Mouse (Mus musculus): ENCODE data around the gene Nkx2-5. TPM values are rescaled to one million over a fixed set of nuclear protein-coding genes. Genes with fewer than 3 reads are reported as not detected.

Nkx2-5 gene
- not detected for polyA plus RNA-seq (2014; fragmentation: Illumina TruSeq; extraction: RNeasy Lipid Tissue Mini Kit (QIAGEN cat#74804); ENCODE audit: low read depth, low replicate concordance)

GRCm38 (mm10) chr17:26844909-26845148, at the start of gene Nkx2-5:
Gene Nkx2-5 (minus strand): TSS chr17:26845009.

Other genes starting within 250 kb of the Nkx2-5 start
- gene Atp6v0e, start 181.8 kb downstream of the Nkx2-5 start, polyA plus RNA-seq (2014; fragmentation: Illumina TruSeq; extraction: RNeasy Lipid Tissue Mini Kit (QIAGEN cat#74804); ENCODE audit: low read depth, low replicate concordance), result 49.1 TPM
- gene Crebrf, start 129.4 kb downstream of the Nkx2-5 start, polyA plus RNA-seq (2014; fragmentation: Illumina TruSeq; extraction: RNeasy Lipid Tissue Mini Kit (QIAGEN cat#74804); ENCODE audit: low read depth, low replicate concordance), result 90.0 TPM
- 27.2 TPM for gene Bnip1, start 63.9 kb downstream of the Nkx2-5 start, polyA plus RNA-seq (2014; fragmentation: Illumina TruSeq; extraction: RNeasy Lipid Tissue Mini Kit (QIAGEN cat#74804); ENCODE audit: low read depth, low replicate concordance)
- gene Kifc5b, start 72.1 kb upstream of the Nkx2-5 start, polyA plus RNA-seq (2014; fragmentation: Illumina TruSeq; extraction: RNeasy Lipid Tissue Mini Kit (QIAGEN cat#74804); ENCODE audit: low read depth, low replicate concordance), result 0.76 TPM
- gene Phf1, start 88.0 kb upstream of the Nkx2-5 start, polyA plus RNA-seq (2014; fragmentation: Illumina TruSeq; extraction: RNeasy Lipid Tissue Mini Kit (QIAGEN cat#74804); ENCODE audit: low read depth, low replicate concordance), result 3.1 TPM
- gene Cuta, start 94.6 kb upstream of the Nkx2-5 start, polyA plus RNA-seq (2014; fragmentation: Illumina TruSeq; extraction: RNeasy Lipid Tissue Mini Kit (QIAGEN cat#74804); ENCODE audit: low read depth, low replicate concordance), result 12.0 TPM
- 0.82 TPM for gene Syngap1, start 96.2 kb upstream of the Nkx2-5 start, polyA plus RNA-seq (2014; fragmentation: Illumina TruSeq; extraction: RNeasy Lipid Tissue Mini Kit (QIAGEN cat#74804); ENCODE audit: low read depth, low replicate concordance)
- 14.9 TPM for gene Zbtb9, start 128.2 kb upstream of the Nkx2-5 start, polyA plus RNA-seq (2014; fragmentation: Illumina TruSeq; extraction: RNeasy Lipid Tissue Mini Kit (QIAGEN cat#74804); ENCODE audit: low read depth, low replicate concordance)
- gene Bak1, start 184.0 kb upstream of the Nkx2-5 start, polyA plus RNA-seq (2014; fragmentation: Illumina TruSeq; extraction: RNeasy Lipid Tissue Mini Kit (QIAGEN cat#74804); ENCODE audit: low read depth, low replicate concordance), result 4.3 TPM
- 2.2 TPM for gene Itpr3, start 212.3 kb upstream of the Nkx2-5 start, polyA plus RNA-seq (2014; fragmentation: Illumina TruSeq; extraction: RNeasy Lipid Tissue Mini Kit (QIAGEN cat#74804); ENCODE audit: low read depth, low replicate concordance)

All from sigmoid colon, adult 10 weeks (tissue).